20 mouse cellular contexts compared by ENCODE assay signal in the genomic region with DNA sequence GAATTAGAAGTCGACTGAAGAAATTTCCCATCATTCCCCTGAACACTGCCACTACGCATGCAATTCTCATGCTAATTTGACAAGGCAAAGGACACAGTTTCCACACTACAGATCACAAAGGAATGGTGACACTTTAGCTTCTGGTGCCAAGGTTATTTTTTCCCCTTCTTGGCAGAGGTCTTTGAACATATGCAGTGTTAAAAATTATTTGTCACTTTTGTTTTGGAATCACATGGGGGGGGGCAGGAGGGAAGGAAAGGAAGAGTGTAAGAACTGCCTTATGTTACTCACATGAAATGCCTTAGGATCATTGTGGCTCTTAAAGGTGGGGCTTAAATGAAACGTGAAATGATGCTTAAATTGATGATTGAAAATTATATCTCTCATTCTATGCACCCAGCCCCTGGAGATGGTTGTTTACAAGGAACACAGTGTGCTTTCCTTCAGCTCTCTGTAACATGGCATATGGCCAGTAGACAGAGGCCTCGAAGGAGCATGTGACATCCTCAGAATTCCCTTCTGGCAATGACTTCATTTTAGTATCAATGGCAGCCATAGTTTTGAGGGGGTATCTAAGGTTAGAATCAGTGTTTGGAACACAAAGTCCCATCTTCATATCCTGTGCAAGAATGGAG.
DNase-seq lines count a peak whose midpoint lies in the region; ATAC-seq lines count a peak whose summit lies in the region.
"Had no signal": no experiment of that assay in that cellular context is flagged by ENCODE, and none has a peak within 500 bp of the region (broad histone marks: within the 10 kb centered on the region; RNA-seq: fewer than 3 reads in every experiment).

No protein-coding gene starts in this region.

- no peak overlapping the region for H3K4me2 ChIP-seq in liver, embryonic 12.5 days
- H3K4me2 ChIP-seq: hindbrain, embryonic 15.5 days; liver, embryonic 15.5 days; midbrain, embryonic 13.5 days had no signal

- no peak overlapping the region for H3K4me3 ChIP-seq in liver, embryonic 12.5 days
- H3K4me3 ChIP-seq: embryonic facial prominence, embryonic 10.5 days; hindbrain, embryonic 15.5 days; liver, embryonic 15.5 days; midbrain, embryonic 13.5 days had no signal

- no peak overlapping the region for H3K27ac ChIP-seq in liver, embryonic 12.5 days
- H3K27ac ChIP-seq: embryonic facial prominence, embryonic 10.5 days; hindbrain, embryonic 15.5 days; liver, embryonic 15.5 days; midbrain, embryonic 13.5 days had no signal

- ATAC-seq in cerebellum, adult (ENCODE audit: insufficient number of reproducible peaks, low FRiP score, low TSS enrichment) = peak; percentile 79
- no peak for ATAC-seq in liver, embryonic 12.5 days
- ATAC-seq: midbrain, embryonic 13.5 days had no signal

- H3K36me3 ChIP-seq in liver, embryonic 12.5 days = no peaks in the 10 kb centered on the region
- H3K36me3 ChIP-seq: embryonic facial prominence, embryonic 10.5 days; hindbrain, embryonic 15.5 days; liver, embryonic 15.5 days; midbrain, embryonic 13.5 days had no signal

- H3K4me1 ChIP-seq in liver, embryonic 12.5 days = no peaks in the 10 kb centered on the region
- H3K4me1 ChIP-seq: embryonic facial prominence, embryonic 10.5 days; hindbrain, embryonic 15.5 days; liver, embryonic 15.5 days; midbrain, embryonic 13.5 days had no signal

- 56% methylated on average over 4 of the region's 4 CpGs for WGBS in liver, embryonic 12.5 days (ENCODE audit: insufficient replicate concordance)

- H3K27me3 ChIP-seq in liver, embryonic 12.5 days (replicated peaks) = no peaks in the 10 kb centered on the region
- H3K27me3 ChIP-seq: CH12.LX; hindbrain, embryonic 15.5 days; liver, embryonic 15.5 days; midbrain, embryonic 13.5 days had no signal

- H3K9me3 ChIP-seq in liver, embryonic 12.5 days (replicated peaks) = no peaks in the 10 kb centered on the region
- H3K9me3 ChIP-seq: embryonic facial prominence, embryonic 10.5 days; hindbrain, embryonic 15.5 days; liver, embryonic 15.5 days; midbrain, embryonic 13.5 days had no signal

- DNase-seq in cerebellum, postnatal 4 days (ENCODE audit: low spot score in 2 of 2) = no peak
- peak; percentile 15 for DNase-seq in layer of hippocampus, adult 9-10 months (ENCODE audit: low spot score)
- no peak for DNase-seq in layer of hippocampus, adult 11-12 months (ENCODE audit: low spot score)
- peak; percentile 94 for DNase-seq in brain, adult 2 months (ENCODE audit: low read depth, low spot score)
- DNase-seq in cerebellum, adult 9-11 months = peak; percentile 81
- no peak for DNase-seq in urinary bladder, adult 18-20 months (ENCODE audit: low spot score in 2 of 2)
- DNase-seq: adrenal gland, postnatal 14 days; gastrocnemius, postnatal 10 days; heart, postnatal 14 days; kidney, adult 18-20 months; kidney, postnatal 14 days; lung, postnatal 4 days; right cerebral cortex, postnatal 25 days had no signal

- H3K9ac ChIP-seq in liver, embryonic 12.5 days = no peak overlapping the region
- H3K9ac ChIP-seq: hindbrain, embryonic 15.5 days; liver, embryonic 15.5 days; midbrain, embryonic 13.5 days had no signal

Comparison
In these comparisons a context has a peak if more than half of its experiments do, and no peak if none do; other contexts are left out.
1. DNase-seq: peak in layer of hippocampus, adult 9-10 months (single experiment), brain, adult 2 months (single experiment) and cerebellum, adult 9-11 months (single experiment); none in cerebellum, postnatal 4 days (0 of 2), layer of hippocampus, adult 11-12 months (single experiment) and urinary bladder, adult 18-20 months (0 of 2).